Mouse (Mus musculus): ENCODE measurements around the gene Olfr259. TPM values are rescaled to one million over a fixed set of nuclear protein-coding genes. Genes with fewer than 3 reads are reported as not detected.

Olfr259 gene
- not detected in 2 replicates for polyA plus RNA-seq (2016; fragmentation: Nextera tagmentation; extraction: Ambion mirVana)

- Histone ChIP-seq H3K4me1 (no peaks in the 10 kb centered on the region), H3K4me3 (no peak within 1 kb of the TSS), H3K9me3 (replicated peaks) (no peaks in the 10 kb centered on the region), H3K27ac (replicated peaks) (no peak within 1 kb of the TSS), H3K36me3 (no peaks in the 10 kb centered on the region), H3K27me3 (ENCODE audit: low read depth, poor library complexity, severe bottlenecking) (no peaks in the 10 kb centered on the region)
- no peak for DNase-seq (ENCODE audit: low spot score)
Measured at GRCm38 (mm10) chr2:87114467-87114866, at the start of gene Olfr259. TSS of gene Olfr259 (minus strand) at chr2:87114567.

GRCm38 (mm10) chr2:87152524-87152923, 38.2 kb upstream of the Olfr259 start, which contains the start of gene Olfr1111:
TSS of gene Olfr1111 (minus strand) at chr2:87152624.
- Histone ChIP-seq H3K4me1 (no peaks in the 10 kb centered on the region), H3K36me3 (no peaks in the 10 kb centered on the region), H3K4me3 (no peak within 1 kb of the TSS), H3K27me3 (ENCODE audit: low read depth, poor library complexity, severe bottlenecking) (no peaks in the 10 kb centered on the region), H3K9me3 (replicated peaks) (no peaks in the 10 kb centered on the region), H3K27ac (replicated peaks) (no peak within 1 kb of the TSS)
- DNase-seq (ENCODE audit: low spot score) = no peak

GRCm38 (mm10) chr2:87140200-87140599, 25.8 kb upstream of the Olfr259 start, which contains the start of gene Olfr1110:
TSS of gene Olfr1110 (minus strand) at chr2:87140300.
- H3K9me3 ChIP-seq (replicated peaks) = no peaks in the 10 kb centered on the region
- WGBS = 91% methylated on average over 1 of the region's 1 CpGs
- H3K27ac ChIP-seq (replicated peaks) = no peak within 1 kb of the TSS
- DNase-seq (ENCODE audit: low spot score) = no peak
- no peaks in the 10 kb centered on the region for H3K4me1 ChIP-seq
- H3K4me3 ChIP-seq = no peak within 1 kb of the TSS
- no peaks in the 10 kb centered on the region for H3K27me3 ChIP-seq (ENCODE audit: low read depth, poor library complexity, severe bottlenecking)
- no peaks in the 10 kb centered on the region for H3K36me3 ChIP-seq

- Histone ChIP-seq H3K4me3 (no peak within 1 kb of the TSS), H3K4me1 (no peaks in the 10 kb centered on the region), H3K27me3 (ENCODE audit: low read depth, poor library complexity, severe bottlenecking) (no peaks in the 10 kb centered on the region), H3K36me3 (no peaks in the 10 kb centered on the region), H3K9me3 (replicated peaks) (no peaks in the 10 kb centered on the region), H3K27ac (replicated peaks) (no peak within 1 kb of the TSS)
- 78% methylated on average over 1 of the region's 1 CpGs for WGBS
- DNase-seq (ENCODE audit: low spot score) = no peak
Measured at GRCm38 (mm10) chr2:87095908-87096307, 18.5 kb downstream of the Olfr259 start, which contains the start of gene Olfr1109. TSS of gene Olfr1109 (minus strand) at chr2:87096008.

GRCm38 (mm10) chr2:87075717-87076116, 38.6 kb downstream of the Olfr259 start, which contains the start of gene Olfr1107:
TSS of gene Olfr1107 (minus strand) at chr2:87075817.
- WGBS = 80% methylated on average over 1 of the region's 1 CpGs
- no peak for DNase-seq (ENCODE audit: low spot score)
- no peaks in the 10 kb centered on the region for H3K4me1 ChIP-seq
- no peaks in the 10 kb centered on the region for H3K9me3 ChIP-seq (replicated peaks)
- H3K27me3 ChIP-seq (ENCODE audit: low read depth, poor library complexity, severe bottlenecking) = no peaks in the 10 kb centered on the region
- H3K27ac ChIP-seq (replicated peaks) = no peak within 1 kb of the TSS
- H3K4me3 ChIP-seq = no peak within 1 kb of the TSS
- H3K36me3 ChIP-seq = no peaks in the 10 kb centered on the region

Other genes with a start within 250 kb of the Olfr259 start
- not detected in 2 replicates for gene Gm13723, start 239.8 kb downstream of the Olfr259 start, polyA plus RNA-seq (2016; fragmentation: Nextera tagmentation; extraction: Ambion mirVana)
- not detected in 2 replicates for gene Olfr1097, start 222.4 kb downstream of the Olfr259 start, polyA plus RNA-seq (2016; fragmentation: Nextera tagmentation; extraction: Ambion mirVana)
- not detected in 2 replicates for gene Olfr1098, start 190.0 kb downstream of the Olfr259 start, polyA plus RNA-seq (2016; fragmentation: Nextera tagmentation; extraction: Ambion mirVana)
- gene Olfr1099, start 153.9 kb downstream of the Olfr259 start, polyA plus RNA-seq (2016; fragmentation: Nextera tagmentation; extraction: Ambion mirVana) = not detected in 2 replicates
- gene Olfr1100, start 134.6 kb downstream of the Olfr259 start, polyA plus RNA-seq (2016; fragmentation: Nextera tagmentation; extraction: Ambion mirVana) = not detected in 2 replicates
- not detected in 2 replicates for gene Olfr1101, start 123.3 kb downstream of the Olfr259 start, polyA plus RNA-seq (2016; fragmentation: Nextera tagmentation; extraction: Ambion mirVana)
- not detected in 2 replicates for gene Olfr1102, start 116.2 kb downstream of the Olfr259 start, polyA plus RNA-seq (2016; fragmentation: Nextera tagmentation; extraction: Ambion mirVana)
- gene Olfr1104, start 87.5 kb downstream of the Olfr259 start, polyA plus RNA-seq (2016; fragmentation: Nextera tagmentation; extraction: Ambion mirVana) = not detected in 2 replicates
- gene Olfr1105, start 78.0 kb downstream of the Olfr259 start, polyA plus RNA-seq (2016; fragmentation: Nextera tagmentation; extraction: Ambion mirVana) = not detected in 2 replicates
- gene Olfr1106, start 62.3 kb downstream of the Olfr259 start, polyA plus RNA-seq (2016; fragmentation: Nextera tagmentation; extraction: Ambion mirVana) = not detected in 2 replicates
- gene Olfr1107, start 38.8 kb downstream of the Olfr259 start, polyA plus RNA-seq (2016; fragmentation: Nextera tagmentation; extraction: Ambion mirVana) = not detected in 2 replicates
- not detected in 2 replicates for gene Olfr1109, start 18.6 kb downstream of the Olfr259 start, polyA plus RNA-seq (2016; fragmentation: Nextera tagmentation; extraction: Ambion mirVana)
- gene Olfr1110, start 25.7 kb upstream of the Olfr259 start, polyA plus RNA-seq (2016; fragmentation: Nextera tagmentation; extraction: Ambion mirVana) = not detected in 2 replicates
- not detected in 2 replicates for gene Olfr1111, start 38.1 kb upstream of the Olfr259 start, polyA plus RNA-seq (2016; fragmentation: Nextera tagmentation; extraction: Ambion mirVana)
- not detected in 2 replicates for gene Olfr1112, start 73.2 kb upstream of the Olfr259 start, polyA plus RNA-seq (2016; fragmentation: Nextera tagmentation; extraction: Ambion mirVana)
- not detected in 2 replicates for gene Olfr1113, start 94.4 kb upstream of the Olfr259 start, polyA plus RNA-seq (2016; fragmentation: Nextera tagmentation; extraction: Ambion mirVana)
- not detected in 2 replicates for gene Olfr1115, start 133.4 kb upstream of the Olfr259 start, polyA plus RNA-seq (2016; fragmentation: Nextera tagmentation; extraction: Ambion mirVana)
- not detected in 2 replicates for gene Olfr1116, start 153.0 kb upstream of the Olfr259 start, polyA plus RNA-seq (2016; fragmentation: Nextera tagmentation; extraction: Ambion mirVana)
- not detected in 2 replicates for gene Olfr1118, start 193.0 kb upstream of the Olfr259 start, polyA plus RNA-seq (2016; fragmentation: Nextera tagmentation; extraction: Ambion mirVana)
- gene Olfr1120, start 240.2 kb upstream of the Olfr259 start, polyA plus RNA-seq (2016; fragmentation: Nextera tagmentation; extraction: Ambion mirVana) = not detected in 2 replicates

Data from midbrain, embryonic 10.5 days (tissue).